In the genomic region with DNA sequence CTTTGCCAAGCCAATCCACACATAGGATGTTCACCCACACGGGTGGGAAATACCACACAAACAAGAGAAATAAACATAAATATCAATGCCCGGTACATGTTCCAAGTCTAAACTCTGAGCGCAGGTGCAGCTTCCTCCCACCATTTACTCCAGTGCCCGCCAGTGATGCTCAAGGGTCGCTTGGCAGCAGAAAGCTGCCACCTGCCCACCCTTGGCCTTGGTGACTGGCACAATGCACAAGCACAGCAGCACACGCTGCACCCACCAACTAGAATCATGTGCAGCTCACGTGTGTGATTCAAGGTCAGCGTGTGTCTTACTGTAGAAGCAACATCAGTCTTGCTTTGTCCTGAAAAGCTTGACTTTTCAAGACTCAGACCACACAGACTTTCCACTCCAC, we compare ENCODE assay signal across 11 mouse cellular contexts.
DNase-seq lines count a peak whose midpoint lies in the region.
"Had no signal": no experiment of that assay in that cellular context is flagged by ENCODE, and none has a peak within 500 bp of the region (broad histone marks: within the 10 kb centered on the region; RNA-seq: fewer than 3 reads in every experiment).

No protein-coding gene starts in this region.

- peak; percentile 37 for DNase-seq in cerebellum, postnatal 14 days
- no peak for DNase-seq in cerebellum, adult 9-11 months
- peak; percentile 14 for DNase-seq in left cerebral cortex, postnatal 4 days
- DNase-seq in left cerebral cortex, postnatal 36 days (ENCODE audit: low spot score in 2 of 2): no peak
- DNase-seq in ovary, postnatal 36 days (ENCODE audit: low spot score): peak; percentile 16
- no peak for DNase-seq in ovary, postnatal 10 days (ENCODE audit: low spot score)
- no peak for DNase-seq in frontal cortex, postnatal 36 days (ENCODE audit: low spot score in 2 of 2)
- DNase-seq: adrenal gland, postnatal 10 days; cerebellum, adult 11 months; cerebellum, adult 9-10 months; gastrocnemius, postnatal 14 days had no signal

- intact Hi-C loops in left cerebral cortex, postnatal 4 days (cut with DNase I): no loop called here
- intact Hi-C loops in left cerebral cortex, postnatal 36 days (cut with DNase I): no loop called here

Comparison
In these comparisons a context has a peak if more than half of its experiments do, and no peak if none do; other contexts are left out.
1. DNase-seq: peak in cerebellum, postnatal 14 days (2 of 2), left cerebral cortex, postnatal 4 days (single experiment) and ovary, postnatal 36 days (single experiment); none in cerebellum, adult 9-11 months (single experiment), left cerebral cortex, postnatal 36 days (0 of 2), ovary, postnatal 10 days (single experiment) and frontal cortex, postnatal 36 days (0 of 2).